Mouse (Mus musculus) liver, embryonic 13.5 days (tissue): ENCODE results near the gene Ddi2. TPM values are rescaled to one million over a fixed set of nuclear protein-coding genes. Genes with fewer than 3 reads are reported as not detected.

Source experiments
- ATAC-seq: fragments of 200-750 bp; cut with Nextera tagmentation; 2 replicates; pipeline ENCODE4 v1.8.0; 2017; ENCODE audit warnings: low read depth, mild to moderate bottlenecking, moderate number of reproducible peaks, moderate library complexity
- DNase-seq: peaks from one replicate; pipeline ENCODE4 v3.0.0; 2022
- H3K27ac ChIP-seq: fragments of 300-500 bp; sonication (generic); 2 replicates; pipeline ENCODE4 v1.5.1; 2015; ENCODE audit warnings: moderate library complexity, mild to moderate bottlenecking, inconsistent platforms
- H3K27me3 ChIP-seq: fragments of 300-500 bp; sonication (generic); 2 replicates; pipeline ENCODE4 v1.6.1; 2015; ENCODE audit warnings: mild to moderate bottlenecking, inconsistent platforms
- H3K36me3 ChIP-seq: fragments of 300-500 bp; sonication (generic); 2 replicates; pipeline ENCODE4 v1.6.1; 2015; ENCODE audit warnings: mild to moderate bottlenecking, inconsistent platforms
- H3K4me1 ChIP-seq: fragments of 300-500 bp; sonication (generic); replicated peaks from 2 replicates; pipeline ENCODE4 v1.6.1; 2015; ENCODE audit warnings: inconsistent platforms
- H3K4me2 ChIP-seq: fragments of 300-500 bp; sonication (generic); 2 replicates; pipeline ENCODE4 v1.6.1; 2015; ENCODE audit warnings: inconsistent platforms, mild to moderate bottlenecking, moderate library complexity
- H3K4me3 ChIP-seq: fragments of 300-500 bp; sonication (generic); replicated peaks from 2 replicates; pipeline ENCODE4 v1.5.1; 2015; ENCODE audit warnings: mild to moderate bottlenecking, inconsistent platforms
- H3K9ac ChIP-seq: fragments of 300-500 bp; sonication (generic); 2 replicates; pipeline ENCODE4 v1.6.1; 2015; ENCODE audit warnings: mild to moderate bottlenecking, inconsistent platforms
- H3K9me3 ChIP-seq: fragments of 300-500 bp; sonication (generic); replicated peaks from 2 replicates; pipeline ENCODE4 v1.6.1; 2016; ENCODE audit warnings: inconsistent platforms
- WGBS: fragments of 180-500 bp; shearing (Covaris S2); methylation state at CpG from one replicate; pipeline ENCODE4 v1.1.7; 2015; ENCODE audit not compliant: insufficient replicate concordance; 5-methylcytosine and 5-hydroxymethylcytosine counted together
- polyA plus RNA-seq: library from polyadenylated mRNA; unstranded; fragments of >200 nt; fragmentation: Nextera tagmentation; extraction: Ambion mirVana; gene quantifications from 2 replicates; pipeline ENCODE4 v1.2.1, GENCODE M21; 2015

The Ddi2 gene
- polyA plus RNA-seq, 1 experiment from 2014 or later = 15.0 TPM

GRCm38 (mm10) chr4:141760942-141761341 is 37.7 kb upstream of the Ddi2 start:
- H3K4me1 ChIP-seq = peaks cover 57% of the 10 kb centered on the region
- DNase-seq = no peak
- 73% methylated on average over 4 of the region's 4 CpGs for WGBS
- peaks cover 56% of the 10 kb centered on the region for H3K36me3 ChIP-seq
- peak overlapping the region; percentile 68 for H3K27ac ChIP-seq
- no peak overlapping the region for H3K4me2 ChIP-seq
- H3K9me3 ChIP-seq = no peaks in the 10 kb centered on the region
- ATAC-seq = no peak
- H3K9ac ChIP-seq = 0 out of 2 replicates have a peak overlapping the region, but pooled peaks have one; percentile 2
- no peak overlapping the region for H3K4me3 ChIP-seq
- no peaks in the 10 kb centered on the region for H3K27me3 ChIP-seq

DNA sequence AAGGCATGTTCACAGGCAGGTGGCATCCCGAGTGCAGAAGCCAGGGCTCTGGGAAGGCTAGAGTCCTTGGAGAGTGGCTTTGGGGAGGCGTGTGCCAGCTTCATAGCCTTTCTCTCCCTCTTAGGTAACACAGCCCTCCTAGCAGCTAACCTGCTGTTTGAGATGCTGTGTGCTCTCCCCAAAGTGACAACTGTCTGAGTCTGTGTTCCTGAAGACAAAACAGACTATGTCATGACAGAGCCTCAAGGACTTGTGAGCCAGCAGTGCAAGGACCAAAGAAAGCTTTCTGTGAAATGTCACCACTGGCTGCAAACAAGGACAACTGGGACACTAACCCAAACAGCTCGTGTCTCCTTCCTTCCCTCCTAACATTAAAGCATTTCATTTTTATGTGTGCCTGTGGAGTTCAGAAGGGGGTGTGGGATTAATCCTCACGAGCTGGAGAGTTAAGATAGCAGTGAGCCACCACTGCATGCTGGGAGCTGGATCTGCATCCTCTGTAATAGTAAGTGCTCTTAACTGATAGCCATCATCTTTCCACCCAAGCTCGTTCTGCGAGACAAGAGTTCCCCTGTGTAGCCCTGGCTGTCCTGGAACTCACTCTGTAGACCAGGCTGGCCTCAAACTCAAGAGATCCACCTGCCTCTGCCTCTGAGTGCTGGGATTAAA is 35.8 kb upstream of the Ddi2 start:
- 36% methylated on average over 6 of the region's 6 CpGs for WGBS
- H3K4me3 ChIP-seq = no peak overlapping the region
- peak overlapping the region; percentile 92 for H3K27ac ChIP-seq
- H3K4me2 ChIP-seq = peak overlapping the region; percentile 43
- peaks cover 68% of the 10 kb centered on the region for H3K4me1 ChIP-seq
- H3K9me3 ChIP-seq = no peaks in the 10 kb centered on the region
- ATAC-seq = peak; percentile 90
- peak overlapping the region; percentile 36 for H3K9ac ChIP-seq
- peaks cover 43% of the 10 kb centered on the region for H3K36me3 ChIP-seq
- peak; percentile 61 for DNase-seq
- H3K27me3 ChIP-seq = no peaks in the 10 kb centered on the region

DNA sequence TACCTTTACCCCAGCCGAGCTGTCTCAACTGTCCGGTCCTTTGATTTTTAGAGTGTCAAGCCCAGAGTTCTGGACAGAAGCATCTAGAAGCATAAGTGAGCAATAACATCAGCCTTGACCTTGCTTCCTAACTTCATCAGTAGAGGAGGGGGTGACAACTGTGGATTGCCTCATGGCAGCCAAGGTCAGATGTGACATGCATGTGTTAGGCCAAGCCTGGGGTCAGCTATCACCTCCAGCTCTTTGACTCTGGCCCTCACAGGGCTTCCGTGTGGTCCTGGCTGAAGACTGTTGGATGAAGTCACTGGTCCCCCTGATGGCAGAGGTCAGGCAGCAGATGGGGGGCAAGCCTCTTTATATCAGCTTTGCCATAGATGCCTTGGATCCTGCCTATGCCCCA is 33.9 kb upstream of the Ddi2 start:
- Histone ChIP-seq H3K9ac (no peak overlapping the region), H3K36me3 (peaks cover 26% of the 10 kb centered on the region), H3K9me3 (no peaks in the 10 kb centered on the region), H3K4me3 (no peak overlapping the region), H3K4me1 (peaks cover 78% of the 10 kb centered on the region), H3K4me2 (no peak overlapping the region), H3K27ac (peak overlapping the region; percentile 92), H3K27me3 (no peaks in the 10 kb centered on the region)
- no peak for ATAC-seq
- DNase-seq = no peak
- WGBS = 89% methylated on average over 3 of the region's 3 CpGs

GRCm38 (mm10) chr4:141755375-141755930 is 32.2 kb upstream of the Ddi2 start:
- peaks cover 12% of the 10 kb centered on the region for H3K36me3 ChIP-seq
- ATAC-seq (no peak), DNase-seq (no peak)
- H3K27ac ChIP-seq = peak overlapping the region; percentile 92
- no peaks in the 10 kb centered on the region for H3K9me3 ChIP-seq
- H3K4me2 ChIP-seq = no peak overlapping the region
- H3K4me3 ChIP-seq = no peak overlapping the region
- H3K9ac ChIP-seq = no peak overlapping the region
- no peaks in the 10 kb centered on the region for H3K27me3 ChIP-seq
- peaks cover 85% of the 10 kb centered on the region for H3K4me1 ChIP-seq
- WGBS = 86% methylated on average over 19 of the region's 19 CpGs

DNA sequence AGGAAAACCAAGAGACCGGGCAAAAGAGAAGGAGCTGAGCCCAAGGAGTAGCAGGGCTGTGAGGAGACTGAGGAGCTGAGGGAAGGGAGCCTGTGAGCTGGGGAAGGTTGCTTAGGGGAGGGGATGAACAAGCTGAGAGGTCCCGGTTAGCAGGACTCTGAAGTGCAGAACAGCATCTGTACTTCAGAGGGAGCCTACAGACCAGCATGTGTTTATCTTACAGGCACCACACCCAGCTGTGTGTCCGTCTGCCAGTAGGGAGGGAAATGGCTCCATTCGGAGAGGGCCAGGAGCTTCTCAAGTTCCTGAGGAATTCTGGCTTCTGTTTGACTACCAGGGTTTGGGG is 28.8 kb upstream of the Ddi2 start:
- Histone ChIP-seq H3K27ac (peak overlapping the region; percentile 99), H3K9me3 (no peaks in the 10 kb centered on the region), H3K9ac (peak overlapping the region; percentile 67), H3K4me3 (peak overlapping the region; percentile 44), H3K27me3 (no peaks in the 10 kb centered on the region), H3K4me2 (peak overlapping the region; percentile 73), H3K4me1 (peaks cover 74% of the 10 kb centered on the region), H3K36me3 (0 out of 2 replicates have a peak, but pooled peaks cover 5% of the 10 kb centered on the region)
- ATAC-seq (peak; percentile 93), DNase-seq (peak; percentile 82)
- WGBS = 5% methylated on average over 4 of the region's 4 CpGs

- H3K27me3 ChIP-seq = no peaks in the 10 kb centered on the region
- peak overlapping the region; percentile 44 for H3K4me3 ChIP-seq
- H3K9ac ChIP-seq = peak overlapping the region; percentile 71
- DNase-seq (peak; percentile 67), ATAC-seq (peak; percentile 90)
- peak overlapping the region; percentile 99 for H3K27ac ChIP-seq
- peaks cover 74% of the 10 kb centered on the region for H3K4me1 ChIP-seq
- H3K4me2 ChIP-seq = peak overlapping the region; percentile 73
- 6% methylated on average over 4 of the region's 4 CpGs for WGBS
- no peaks in the 10 kb centered on the region for H3K9me3 ChIP-seq
- H3K36me3 ChIP-seq = 0 out of 2 replicates have a peak, but pooled peaks cover 3% of the 10 kb centered on the region
These were observed 28.3 kb upstream of the Ddi2 start for GRCm38 (mm10) chr4:141751419-141752075.

DNA sequence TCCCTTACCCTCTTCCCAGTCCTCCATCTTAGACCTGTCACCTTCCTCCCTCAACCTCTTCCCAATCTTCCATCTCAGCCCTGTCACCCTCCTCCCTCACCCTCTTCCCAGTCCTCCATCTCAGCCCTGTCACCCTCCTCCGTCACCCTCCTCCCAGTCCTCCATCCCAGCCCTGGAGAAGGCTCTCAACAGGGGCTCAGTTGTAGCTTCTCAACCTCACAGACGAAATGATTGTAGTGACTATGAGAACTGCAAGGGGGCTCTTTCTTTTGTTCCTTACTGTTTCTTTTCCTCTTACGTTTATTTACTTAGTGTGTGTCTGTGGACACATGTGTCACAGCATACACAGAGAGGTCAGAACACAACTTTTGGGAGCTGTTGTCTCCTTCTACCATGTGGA is 27.6 kb upstream of the Ddi2 start:
- Histone ChIP-seq H3K36me3 (0 out of 2 replicates have a peak, but pooled peaks cover 3% of the 10 kb centered on the region), H3K9me3 (no peaks in the 10 kb centered on the region), H3K9ac (peak overlapping the region; percentile 71), H3K27me3 (no peaks in the 10 kb centered on the region), H3K4me2 (peak overlapping the region; percentile 73), H3K4me1 (peaks cover 75% of the 10 kb centered on the region), H3K4me3 (0 out of 2 replicates have a peak overlapping the region, but pooled peaks have one; percentile 44), H3K27ac (peak overlapping the region; percentile 99)
- WGBS = 59% methylated on average over 3 of the region's 3 CpGs
- no peak for DNase-seq
- no peak for ATAC-seq

GRCm38 (mm10) chr4:141749557-141749956 is 26.3 kb upstream of the Ddi2 start:
- Histone ChIP-seq H3K9ac (0 out of 2 replicates have a peak overlapping the region, but pooled peaks have one; percentile 41), H3K36me3 (0 out of 2 replicates have a peak, but pooled peaks cover 3% of the 10 kb centered on the region), H3K4me3 (no peak overlapping the region), H3K9me3 (no peaks in the 10 kb centered on the region), H3K27ac (peak overlapping the region; percentile 78), H3K4me1 (peaks cover 66% of the 10 kb centered on the region), H3K27me3 (no peaks in the 10 kb centered on the region), H3K4me2 (peak overlapping the region; percentile 26)
- DNase-seq (no peak), ATAC-seq (no peak)
- WGBS = 53% methylated on average over 11 of the region's 11 CpGs

DNA sequence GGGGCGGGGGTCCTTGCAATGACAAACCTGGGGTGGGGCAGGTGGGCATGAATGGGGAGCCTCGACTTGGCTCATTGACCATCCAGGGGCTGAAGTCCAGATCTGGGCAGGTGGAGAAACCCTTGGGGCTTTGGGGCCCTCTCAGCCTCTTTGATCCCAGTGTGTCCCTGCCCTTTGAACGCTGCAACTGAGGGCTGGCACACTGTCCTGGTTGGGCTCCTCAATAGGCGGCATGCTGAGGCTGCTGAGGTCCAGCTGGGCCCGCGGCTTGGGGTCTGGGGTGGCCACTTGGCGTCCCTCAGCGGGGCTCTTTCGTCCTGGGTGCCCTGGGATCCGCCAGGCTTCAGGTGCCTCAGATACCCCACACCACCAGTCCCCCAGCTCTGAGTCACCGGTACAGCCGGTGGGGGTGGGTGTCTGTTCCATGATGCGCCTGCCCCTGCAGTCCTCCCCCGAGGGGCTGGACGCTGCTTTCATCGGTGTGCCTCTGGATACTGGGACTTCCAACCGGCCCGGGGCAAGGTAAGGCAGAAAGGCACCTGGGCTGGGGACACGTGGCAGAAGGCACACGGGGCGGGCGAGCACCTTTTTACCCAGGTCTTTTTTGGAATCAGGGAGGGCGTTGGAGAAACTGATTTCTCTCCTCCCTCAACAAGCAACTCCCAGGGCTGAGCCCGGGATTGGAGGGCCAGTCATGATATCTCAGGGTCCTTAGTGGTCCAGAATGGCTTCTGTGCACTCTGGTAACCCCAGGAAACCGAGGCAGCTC is 23.5 kb upstream of the Ddi2 start, which contains the start of gene Agmat:
TSS of gene Agmat (plus strand) at position 95 of the 769 bp plus-strand sequence.
- Histone ChIP-seq H3K27me3 (no peaks in the 10 kb centered on the region), H3K4me2 (peak within 1 kb of the TSS; percentile 18), H3K9me3 (no peaks in the 10 kb centered on the region), H3K4me1 (peaks cover 59% of the 10 kb centered on the region), H3K9ac (peak within 1 kb of the TSS; percentile 46), H3K27ac (peak within 1 kb of the TSS; percentile 65), H3K4me3 (peak within 1 kb of the TSS; percentile 37), H3K36me3 (no peaks in the 10 kb centered on the region)
- 34% methylated on average over 25 of the region's 25 CpGs for WGBS
- DNase-seq = no peak
- ATAC-seq = no peak

GRCm38 (mm10) chr4:141742381-141742780 is 19.2 kb upstream of the Ddi2 start:
- Histone ChIP-seq H3K27ac (peak overlapping the region; percentile 71), H3K4me1 (peaks cover 31% of the 10 kb centered on the region), H3K27me3 (no peaks in the 10 kb centered on the region), H3K36me3 (no peaks in the 10 kb centered on the region), H3K4me2 (no peak overlapping the region), H3K4me3 (no peak overlapping the region), H3K9ac (no peak overlapping the region; the same call in 1 of the 2 replicates), H3K9me3 (no peaks in the 10 kb centered on the region)
- WGBS = 76% methylated on average over 4 of the region's 4 CpGs
- no peak for ATAC-seq
- no peak for DNase-seq

GRCm38 (mm10) chr4:141741856-141742255 is 18.6 kb upstream of the Ddi2 start:
- H3K27ac ChIP-seq = peak overlapping the region; percentile 71
- peaks cover 30% of the 10 kb centered on the region for H3K4me1 ChIP-seq
- WGBS = 56% methylated on average over 9 of the region's 9 CpGs
- no peaks in the 10 kb centered on the region for H3K27me3 ChIP-seq
- H3K4me3 ChIP-seq = no peak overlapping the region
- H3K9ac ChIP-seq = no peak overlapping the region
- no peak overlapping the region for H3K4me2 ChIP-seq
- no peak for DNase-seq
- no peaks in the 10 kb centered on the region for H3K9me3 ChIP-seq
- ATAC-seq = peak; percentile 73
- no peaks in the 10 kb centered on the region for H3K36me3 ChIP-seq
